Mouse (Mus musculus): Measurements from ENCODE around the gene Ifitm6. TPM values are rescaled to one million over a fixed set of nuclear protein-coding genes. Genes with fewer than 3 reads are reported as not detected.

The Ifitm6 gene
- polyA plus RNA-seq, 1 experiment from 2014 or later: 0.31 TPM

DNA sequence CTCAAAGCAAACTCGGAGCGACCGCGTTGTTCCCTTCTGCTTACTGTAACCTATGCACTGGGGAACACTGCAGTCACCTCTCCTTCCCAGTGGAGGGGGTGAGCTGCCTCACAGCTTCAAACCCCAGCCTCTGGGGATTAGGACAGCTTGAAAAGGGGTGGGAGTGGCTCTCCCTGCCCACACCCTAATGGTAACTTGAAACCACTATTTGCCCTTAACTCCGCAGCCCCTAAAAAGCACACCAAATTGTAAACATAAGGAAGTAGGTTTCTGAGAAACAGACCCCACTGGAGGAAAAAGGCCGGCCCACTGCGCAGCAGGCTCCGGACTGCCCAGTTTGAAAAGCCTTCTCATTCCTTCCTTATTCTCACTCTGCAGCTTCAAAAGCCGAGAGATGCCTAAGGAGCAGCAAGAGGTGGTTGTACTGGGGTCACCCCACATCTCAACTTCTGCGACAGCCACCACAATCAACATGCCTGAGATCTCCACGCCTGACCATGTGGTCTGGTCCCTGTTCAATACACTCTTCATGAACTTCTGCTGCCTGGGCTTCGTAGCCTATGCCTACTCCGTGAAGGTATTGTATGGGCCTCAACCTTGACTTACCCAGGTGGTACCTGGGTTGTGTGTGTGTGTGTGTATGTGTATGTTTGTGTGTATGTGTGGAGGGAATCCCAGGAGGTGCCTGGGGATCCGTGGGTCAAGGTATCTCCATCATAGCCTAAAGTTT is 49.7 kb downstream of the Ifitm6 start:
- H3K4me3 ChIP-seq: no peak overlapping the region
- H3K9ac ChIP-seq: no peak overlapping the region
- 12% methylated on average over 14 of the region's 14 CpGs for WGBS
- H3K4me2 ChIP-seq: no peak overlapping the region
- no peaks in the 10 kb centered on the region for H3K9me3 ChIP-seq
- no peaks in the 10 kb centered on the region for H3K36me3 ChIP-seq
- no peak; the same call in 1 of the 2 replicates for ATAC-seq (ENCODE audit: extremely low read depth, insufficient number of reproducible peaks, low FRiP score, low TSS enrichment)
- peaks cover 55% of the 10 kb centered on the region for H3K27me3 ChIP-seq (replicated peaks)
- no peak overlapping the region for H3K27ac ChIP-seq (replicated peaks)
- peaks cover 13% of the 10 kb centered on the region for H3K4me1 ChIP-seq

DNA sequence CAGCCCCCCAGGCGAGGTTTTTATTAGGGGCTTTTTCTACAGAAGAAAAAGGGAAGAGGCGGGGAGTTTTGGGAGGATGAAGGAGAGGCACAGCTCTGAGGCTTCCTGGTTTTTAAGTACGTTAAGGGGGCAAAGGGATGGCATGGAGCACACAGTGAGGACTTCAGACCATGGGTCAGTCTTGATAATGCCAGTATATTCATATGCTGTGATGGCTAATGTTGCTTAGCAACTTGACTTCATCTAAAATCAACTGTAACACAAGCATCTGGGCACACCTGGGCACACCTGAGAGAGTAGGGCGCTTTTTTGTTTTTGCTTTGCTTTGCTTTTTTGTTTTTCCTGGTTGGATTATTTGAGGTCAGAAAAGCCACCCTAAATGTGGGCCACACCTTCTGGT is 50.8 kb downstream of the Ifitm6 start, which contains the start of gene Ifitm1:
TSS of gene Ifitm1 (plus strand) at position 301 of the 400 bp plus-strand sequence.
- no peaks in the 10 kb centered on the region for H3K9me3 ChIP-seq
- no peaks in the 10 kb centered on the region for H3K36me3 ChIP-seq
- no peak for ATAC-seq (ENCODE audit: extremely low read depth, insufficient number of reproducible peaks, low FRiP score, low TSS enrichment)
- no peak within 1 kb of the TSS for H3K9ac ChIP-seq
- H3K4me2 ChIP-seq: no peak within 1 kb of the TSS
- peaks cover 13% of the 10 kb centered on the region for H3K4me1 ChIP-seq
- H3K4me3 ChIP-seq: no peak within 1 kb of the TSS
- H3K27ac ChIP-seq (replicated peaks): no peak within 1 kb of the TSS
- WGBS: 72% methylated on average over 4 of the region's 4 CpGs
- H3K27me3 ChIP-seq (replicated peaks): peaks cover 49% of the 10 kb centered on the region

Other genes starting within 250 kb of the Ifitm6 start
- gene Syce1, start 230.1 kb downstream of the Ifitm6 start, polyA plus RNA-seq (2015; fragmentation: Nextera tagmentation; extraction: Ambion mirVana): 0.23 and 0.29 TPM in 2 replicates
- 0.66 and 0.90 TPM in 2 replicates for gene Zfp941, start 195.7 kb downstream of the Ifitm6 start, polyA plus RNA-seq (2015; fragmentation: Nextera tagmentation; extraction: Ambion mirVana)
- 0.24 and 0.90 TPM in 2 replicates for gene Urah, start 182.9 kb downstream of the Ifitm6 start, polyA plus RNA-seq (2015; fragmentation: Nextera tagmentation; extraction: Ambion mirVana)
- not detected in 2 replicates for gene Scgb1c1, start 172.4 kb downstream of the Ifitm6 start, polyA plus RNA-seq (2015; fragmentation: Nextera tagmentation; extraction: Ambion mirVana)
- 0.09 TPM in 1 of 2 replicates, not detected in the other for gene Odf3, start 170.1 kb downstream of the Ifitm6 start, polyA plus RNA-seq (2015; fragmentation: Nextera tagmentation; extraction: Ambion mirVana)
- gene Gm45785, start 161.6 kb downstream of the Ifitm6 start, polyA plus RNA-seq (2015; fragmentation: Nextera tagmentation; extraction: Ambion mirVana): not detected in 2 replicates
- 40.1 and 46.2 TPM in 2 replicates for gene Ric8a, start 161.0 kb downstream of the Ifitm6 start, polyA plus RNA-seq (2015; fragmentation: Nextera tagmentation; extraction: Ambion mirVana)
- gene Bet1l, start 160.3 kb downstream of the Ifitm6 start, polyA plus RNA-seq (2015; fragmentation: Nextera tagmentation; extraction: Ambion mirVana): 28.6 and 29.0 TPM in 2 replicates
- gene Psmd13, start 136.0 kb downstream of the Ifitm6 start, polyA plus RNA-seq (2015; fragmentation: Nextera tagmentation; extraction: Ambion mirVana): 164 and 190 TPM in 2 replicates
- gene Sirt3, start 135.6 kb downstream of the Ifitm6 start, polyA plus RNA-seq (2015; fragmentation: Nextera tagmentation; extraction: Ambion mirVana): 40.7 and 48.7 TPM in 2 replicates
- 142 and 148 TPM in 2 replicates for gene Cox8b, start 117.5 kb downstream of the Ifitm6 start, polyA plus RNA-seq (2015; fragmentation: Nextera tagmentation; extraction: Ambion mirVana)
- 0.05 and 0.20 TPM in 2 replicates for gene Nlrp6, start 97.0 kb downstream of the Ifitm6 start, polyA plus RNA-seq (2015; fragmentation: Nextera tagmentation; extraction: Ambion mirVana)
- 13.1 and 13.8 TPM in 2 replicates for gene Pgghg, start 76.5 kb downstream of the Ifitm6 start, polyA plus RNA-seq (2015; fragmentation: Nextera tagmentation; extraction: Ambion mirVana)
- gene Ifitm5, start 67.6 kb downstream of the Ifitm6 start, polyA plus RNA-seq (2015; fragmentation: Nextera tagmentation; extraction: Ambion mirVana): 1.2 TPM in 2 replicates
- gene Gm45717, start 62.0 kb downstream of the Ifitm6 start, polyA plus RNA-seq (2015; fragmentation: Nextera tagmentation; extraction: Ambion mirVana): not detected in 2 replicates
- gene Ifitm2, start 61.9 kb downstream of the Ifitm6 start, polyA plus RNA-seq (2015; fragmentation: Nextera tagmentation; extraction: Ambion mirVana): 505 and 535 TPM in 2 replicates
- gene Ifitm1, start 50.7 kb downstream of the Ifitm6 start, polyA plus RNA-seq (2015; fragmentation: Nextera tagmentation; extraction: Ambion mirVana): 9.7 and 15.9 TPM in 2 replicates
- gene Ifitm3, start 7.2 kb downstream of the Ifitm6 start, polyA plus RNA-seq (2015; fragmentation: Nextera tagmentation; extraction: Ambion mirVana): 73.2 and 78.1 TPM in 2 replicates
- gene Gm17387, start 11.2 kb upstream of the Ifitm6 start, polyA plus RNA-seq (2015; fragmentation: Nextera tagmentation; extraction: Ambion mirVana): not detected in 2 replicates
- gene B4galnt4, start 43.2 kb upstream of the Ifitm6 start, polyA plus RNA-seq (2015; fragmentation: Nextera tagmentation; extraction: Ambion mirVana): 1.6 and 2.7 TPM in 2 replicates
- gene Pkp3, start 60.3 kb upstream of the Ifitm6 start, polyA plus RNA-seq (2015; fragmentation: Nextera tagmentation; extraction: Ambion mirVana): 0.31 and 0.72 TPM in 2 replicates
- 3.4 and 3.5 TPM in 2 replicates for gene Sigirr, start 82.6 kb upstream of the Ifitm6 start, polyA plus RNA-seq (2015; fragmentation: Nextera tagmentation; extraction: Ambion mirVana)
- gene Ano9, start 99.9 kb upstream of the Ifitm6 start, polyA plus RNA-seq (2015; fragmentation: Nextera tagmentation; extraction: Ambion mirVana): 0.21 and 0.23 TPM in 2 replicates
- gene Ptdss2, start 104.5 kb upstream of the Ifitm6 start, polyA plus RNA-seq (2015; fragmentation: Nextera tagmentation; extraction: Ambion mirVana): 57.9 and 66.4 TPM in 2 replicates
- gene Rnh1, start 154.9 kb upstream of the Ifitm6 start, polyA plus RNA-seq (2015; fragmentation: Nextera tagmentation; extraction: Ambion mirVana): 92.2 and 102 TPM in 2 replicates
- 67.5 and 90.7 TPM in 2 replicates for gene Hras, start 176.1 kb upstream of the Ifitm6 start, polyA plus RNA-seq (2015; fragmentation: Nextera tagmentation; extraction: Ambion mirVana)
- 3.1 and 3.3 TPM in 2 replicates for gene Lrrc56, start 176.2 kb upstream of the Ifitm6 start, polyA plus RNA-seq (2015; fragmentation: Nextera tagmentation; extraction: Ambion mirVana)
- gene Lmntd2, start 196.2 kb upstream of the Ifitm6 start, polyA plus RNA-seq (2015; fragmentation: Nextera tagmentation; extraction: Ambion mirVana): 0.56 and 0.72 TPM in 2 replicates
- gene Rassf7, start 197.9 kb upstream of the Ifitm6 start, polyA plus RNA-seq (2015; fragmentation: Nextera tagmentation; extraction: Ambion mirVana): 15.1 and 15.3 TPM in 2 replicates
- 43.5 and 46.2 TPM in 2 replicates for gene Phrf1, start 210.9 kb upstream of the Ifitm6 start, polyA plus RNA-seq (2015; fragmentation: Nextera tagmentation; extraction: Ambion mirVana)
- 3.4 and 4.2 TPM in 2 replicates for gene Irf7, start 248.6 kb upstream of the Ifitm6 start, polyA plus RNA-seq (2015; fragmentation: Nextera tagmentation; extraction: Ambion mirVana)

Measured in heart, embryonic 13.5 days (tissue).